Mouse (Mus musculus) CH12.LX (cell line): ENCODE measurements around the gene Fam71f1.

Experiments
- CHD2 ChIP-seq: IDR thresholded peaks from 2 replicates; pipeline ENCODE4 v1.6.1; 2011; ENCODE audit warnings: low read length, improper control_type of control experiment
- CTCF ChIP-seq, 2 experiments: IDR thresholded peaks in 1 of 2; conservative IDR thresholded peaks in 1 of 2; 2 replicates each; pipeline ENCODE4 v1.5.1; 2011 to 2012; ENCODE audit warnings: low read depth in 2 of 2, low read length in 2 of 2, improper control_type of control experiment in 1 of 2, inconsistent platforms in 1 of 2, mild to moderate bottlenecking in 1 of 2, moderate library complexity in 1 of 2
- EP300 ChIP-seq: IDR thresholded peaks from 2 replicates; pipeline ENCODE4 v1.6.1; 2011; ENCODE audit warnings: low read length, improper control_type of control experiment
- HCFC1 ChIP-seq: IDR thresholded peaks from 2 replicates; pipeline ENCODE4 v1.6.1; 2012; ENCODE audit warnings: low read depth, mild to moderate bottlenecking, inconsistent platforms, low read length, improper control_type of control experiment
- JUND ChIP-seq: conservative IDR thresholded peaks from 2 replicates; pipeline ENCODE4 v1.6.1; 2011; ENCODE audit warnings: low read depth, low read length, improper control_type of control experiment
- KAT2A ChIP-seq: IDR thresholded peaks from 2 replicates; pipeline ENCODE4 v1.6.1; 2012; ENCODE audit warnings: low read length, improper control_type of control experiment, inconsistent platforms; ENCODE audit not compliant: insufficient replicate concordance
- MAFK ChIP-seq: IDR thresholded peaks from 2 replicates; pipeline ENCODE4 v1.6.1; 2011; ENCODE audit warnings: low read length, improper control_type of control experiment; ENCODE audit not compliant: insufficient replicate concordance
- PAX5 ChIP-seq: IDR thresholded peaks from 2 replicates; pipeline ENCODE4 v1.6.1; 2012; ENCODE audit warnings: low read length, inconsistent platforms, mixed read lengths
- POLR2A ChIP-seq: IDR thresholded peaks from 2 replicates; pipeline ENCODE4 v1.6.1; 2011; ENCODE audit warnings: low read depth, mild to moderate bottlenecking, improper control_type of control experiment, low read length
- RAD21 ChIP-seq: IDR thresholded peaks from 2 replicates; pipeline ENCODE4 v1.6.1; 2011; ENCODE audit warnings: low read depth, mild to moderate bottlenecking, low read length, improper control_type of control experiment, moderate library complexity
- SMC3 ChIP-seq: IDR thresholded peaks from 2 replicates; pipeline ENCODE4 v1.6.1; 2011; ENCODE audit warnings: low read depth, low read length, improper control_type of control experiment
- USF1 ChIP-seq: IDR thresholded peaks from 2 replicates; pipeline ENCODE4 v1.6.1; 2014; ENCODE audit warnings: low read depth, mild to moderate bottlenecking, inconsistent platforms, low read length, improper control_type of control experiment
- ZKSCAN1 ChIP-seq: IDR thresholded peaks from 2 replicates; pipeline ENCODE4 v1.6.1; 2012; ENCODE audit warnings: low read depth, inconsistent platforms, low read length, improper control_type of control experiment, borderline replicate concordance

DNA sequence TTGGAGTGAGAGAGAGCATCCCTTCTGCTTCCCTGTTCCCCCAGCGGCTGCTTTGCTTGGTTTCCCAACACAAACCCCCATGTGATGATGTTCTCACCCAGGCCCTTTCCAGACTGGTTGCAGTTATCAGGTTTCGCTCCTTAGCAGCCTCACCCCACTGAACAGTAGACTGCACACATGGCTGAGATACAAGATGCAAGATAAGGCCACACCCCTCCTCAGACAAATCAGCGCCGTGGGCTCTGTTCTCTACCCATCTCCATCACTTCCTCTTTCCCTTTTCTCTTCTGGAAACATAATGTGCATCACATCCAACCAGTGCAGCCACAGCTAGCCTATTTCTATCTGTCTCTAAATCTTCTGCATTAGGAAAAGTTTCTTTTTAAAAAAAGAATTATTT is 10.6 kb downstream of the Fam71f1 start:
- TF ChIP-seq KAT2A (no peak), SMC3 (no peak), CTCF (conservative IDR thresholded peaks at IDR 0.05 in 1 of 2, IDR thresholded peaks at IDR 0.05 in 1 of 2; ENCODE audit: low read depth in 2 of 2, low read length in 2 of 2) (no peak), USF1 (no peak), HCFC1 (no peak), EP300 (no peak), POLR2A (no peak), MAFK (no peak), PAX5 (no peak), RAD21 (no peak), CHD2 (no peak), JUND (no peak), ZKSCAN1 (no peak)
